Mouse (Mus musculus) yolk sac, embryonic 10.5 days (tissue): Measurements from ENCODE around the gene Atxn2l.

Source experiments
- DNase-seq: peaks from one replicate; pipeline ENCODE4 v3.0.0-alpha.2; 2017; ENCODE audit warnings: low spot score

Gene Atxn2l

GRCm38 (mm10) chr7:126503273-126503878 lies at the start of gene Atxn2l:
TSS of gene Atxn2l (minus strand) at chr7:126503437.
- peak; percentile 99 for DNase-seq

- no peak for DNase-seq
Measured at GRCm38 (mm10) chr7:126545631-126546030, 42.4 kb upstream of the Atxn2l start.

DNA sequence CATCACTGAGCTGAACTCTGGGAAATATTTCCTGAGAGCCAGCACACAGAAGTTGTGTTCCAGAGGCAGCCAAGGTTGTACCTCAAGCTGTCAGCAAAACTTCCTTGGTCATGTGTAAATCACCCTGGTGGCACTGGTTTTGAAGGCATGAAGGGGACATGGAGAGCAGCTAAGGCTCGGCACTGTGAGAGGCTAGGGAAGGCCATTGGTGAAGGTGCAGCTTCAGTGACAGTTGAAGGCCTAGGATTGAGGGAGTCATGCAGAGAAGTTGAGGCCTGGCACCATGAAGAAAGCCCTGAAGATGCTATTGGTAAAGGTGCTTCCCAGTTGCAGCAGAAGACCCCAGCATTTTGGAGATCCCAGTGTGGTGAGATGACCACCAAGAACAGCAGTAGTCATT lies 38.4 kb upstream of the Atxn2l start:
- DNase-seq, result no peak

GRCm38 (mm10) chr7:126537820-126538585 lies 34.8 kb upstream of the Atxn2l start:
- no peak for DNase-seq

GRCm38 (mm10) chr7:126536466-126536865 lies 33.2 kb upstream of the Atxn2l start:
- DNase-seq, result no peak

DNA sequence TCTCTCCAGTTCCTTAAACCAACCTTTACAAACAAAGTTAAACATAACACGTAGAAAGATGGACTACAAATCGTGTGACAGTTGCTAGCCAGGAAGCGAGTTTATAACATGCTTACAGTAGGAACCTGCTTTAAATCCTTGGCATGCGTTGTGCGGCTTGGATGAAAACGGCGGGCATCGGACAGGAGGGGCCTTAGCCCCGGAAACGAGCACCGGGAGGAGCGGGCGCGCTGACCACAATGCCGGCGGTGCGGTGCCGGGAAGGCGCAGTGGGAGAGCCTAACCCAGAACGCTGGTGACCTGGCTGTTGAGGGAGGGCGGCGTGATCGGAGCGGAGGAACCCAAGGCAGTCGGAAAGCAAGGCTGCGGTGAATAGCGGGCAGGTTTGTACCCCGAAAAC lies 32.5 kb upstream of the Atxn2l start:
- DNase-seq, result no peak

GRCm38 (mm10) chr7:126533434-126533833 lies 30.2 kb upstream of the Atxn2l start:
- no peak for DNase-seq

DNA sequence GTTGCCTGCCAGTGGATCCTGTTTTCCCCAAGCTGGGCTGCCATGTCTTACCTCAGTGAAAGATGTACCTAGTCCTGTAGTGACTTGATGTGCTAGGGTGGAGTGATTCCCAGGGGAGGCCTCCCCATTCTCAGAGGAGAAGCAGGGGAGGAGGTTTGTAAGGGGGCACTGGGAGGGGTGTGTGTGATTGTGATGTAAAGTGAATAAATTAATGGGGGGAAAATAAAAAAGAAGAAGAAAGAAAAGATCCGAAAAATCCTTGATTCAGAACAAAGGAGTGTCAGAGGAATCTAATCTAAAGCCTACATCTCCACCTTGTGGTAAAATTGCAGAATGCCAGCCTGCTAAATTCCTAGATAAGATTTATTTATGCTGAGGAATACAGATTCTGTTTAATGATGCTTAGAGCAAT lies 24.9 kb upstream of the Atxn2l start:
- peak; percentile 23 for DNase-seq

- no peak for DNase-seq
Measured at GRCm38 (mm10) chr7:126523316-126523715, 20.1 kb upstream of the Atxn2l start.

GRCm38 (mm10) chr7:126519513-126519912 lies 16.3 kb upstream of the Atxn2l start:
- DNase-seq, result no peak

GRCm38 (mm10) chr7:126518261-126518941 lies 15.2 kb upstream of the Atxn2l start:
- peak; percentile 27 for DNase-seq

DNA sequence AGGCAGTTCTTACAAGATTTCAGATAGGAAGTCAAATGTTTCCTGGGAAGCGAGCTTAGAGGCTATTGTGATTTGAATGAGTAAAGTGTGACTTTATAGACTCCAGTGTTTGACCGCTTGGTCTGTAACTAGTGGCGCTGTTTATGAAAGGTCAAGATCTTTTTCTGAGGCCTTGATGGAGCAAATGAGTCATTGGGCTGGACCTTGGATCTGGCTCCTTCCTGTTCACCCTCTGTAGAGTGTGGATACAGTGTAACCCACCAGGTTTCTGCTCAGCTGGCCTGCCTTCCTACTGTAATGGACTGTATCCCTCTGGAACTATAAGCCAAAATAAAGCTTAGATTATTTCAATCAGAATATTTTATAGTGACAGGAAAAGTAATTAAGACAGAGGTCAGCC lies 8.1 kb upstream of the Atxn2l start:
- no peak for DNase-seq

DNA sequence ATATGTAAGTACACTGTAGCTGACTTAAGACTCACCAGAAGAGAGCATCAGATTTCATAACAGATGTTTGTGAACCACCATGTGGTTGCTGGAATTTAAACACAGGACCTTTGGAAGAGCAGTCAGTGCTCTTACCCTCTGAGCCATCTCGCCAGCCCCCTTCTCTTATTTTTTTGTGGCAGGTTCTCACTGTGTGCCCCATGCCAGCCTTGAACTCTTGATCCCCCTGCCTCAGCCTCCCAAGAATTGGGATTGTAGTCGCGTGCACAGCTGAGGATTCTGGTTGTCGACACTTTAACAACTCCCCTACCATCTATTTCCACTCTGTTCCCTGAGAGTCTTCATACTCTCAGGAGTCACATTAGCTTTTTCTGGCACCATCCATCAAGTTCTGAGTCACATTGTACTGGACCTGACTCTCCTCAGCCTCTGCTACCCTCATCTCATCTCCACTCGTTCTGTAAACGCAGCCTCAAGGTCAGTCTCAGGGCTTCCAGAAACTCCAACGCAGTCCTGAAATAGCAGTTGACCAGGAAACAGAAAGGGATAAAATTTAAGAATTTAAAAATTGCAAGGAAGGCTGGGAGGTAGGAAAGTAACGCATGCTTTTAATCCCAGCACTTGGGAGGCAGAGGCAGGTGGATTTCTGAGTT lies 4.0 kb upstream of the Atxn2l start:
- DNase-seq, result no peak

DNA sequence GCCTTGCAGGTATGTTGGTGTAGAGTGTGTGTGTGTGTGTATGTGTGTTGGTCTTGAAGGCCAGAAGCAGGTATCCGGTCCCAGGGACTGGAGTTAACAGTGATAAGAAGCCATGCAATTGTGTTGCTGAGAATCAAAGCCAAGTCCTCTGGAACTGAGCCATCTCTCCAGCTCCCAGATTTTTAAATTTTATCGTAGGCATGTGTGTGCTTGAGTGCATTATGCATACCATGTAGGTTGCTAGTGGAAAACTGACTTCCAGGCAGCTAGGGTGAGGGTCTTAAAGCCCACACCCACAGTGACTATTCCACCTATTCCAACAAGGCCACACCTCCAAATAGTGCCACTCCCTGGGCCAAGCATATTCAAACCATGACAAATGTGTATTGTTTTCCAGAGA lies 1.7 kb upstream of the Atxn2l start:
- no peak for DNase-seq

GRCm38 (mm10) chr7:126502751-126503150 lies 486 bp downstream of the Atxn2l start:
- DNase-seq, result no peak

DNA sequence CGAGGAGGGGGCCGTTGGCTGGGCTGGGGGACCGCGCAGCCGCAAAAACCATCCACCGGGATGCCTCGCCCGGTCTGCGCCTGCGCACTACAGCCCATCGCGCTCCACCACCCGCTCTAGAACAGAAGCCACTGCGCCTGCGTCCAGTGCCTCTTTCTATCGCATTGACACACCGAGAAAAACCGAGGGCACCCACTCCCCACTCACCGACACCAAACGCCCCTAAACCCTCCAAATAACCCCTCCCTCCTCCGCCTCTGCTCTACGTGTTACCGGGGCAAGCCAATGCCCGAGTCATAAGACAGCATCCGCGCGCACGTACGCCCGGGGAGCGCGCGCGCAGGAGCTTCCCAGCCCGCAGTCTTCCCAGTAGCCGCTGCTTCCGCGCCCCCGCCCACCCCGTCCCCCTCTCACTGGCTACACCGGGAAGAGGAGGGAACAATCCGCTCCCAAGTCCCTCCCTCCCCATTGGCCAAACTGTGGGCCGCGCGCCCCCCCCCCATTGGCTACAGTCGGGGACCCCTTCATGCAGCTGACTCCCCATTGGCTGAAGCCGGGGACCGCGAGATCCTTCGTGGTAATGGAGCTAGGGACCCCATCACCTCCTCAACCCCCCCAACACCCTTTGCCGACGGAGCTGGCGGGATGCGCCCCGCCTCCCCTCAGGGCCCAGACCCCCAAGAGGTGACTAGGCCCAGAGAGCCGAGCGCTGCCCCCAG lies 1.1 kb downstream of the Atxn2l start:
- DNase-seq, result peak; percentile 99

GRCm38 (mm10) chr7:126501684-126502022 lies 1.6 kb downstream of the Atxn2l start:
- no peak for DNase-seq

GRCm38 (mm10) chr7:126499416-126499815 lies 3.8 kb downstream of the Atxn2l start:
- DNase-seq, result no peak

DNA sequence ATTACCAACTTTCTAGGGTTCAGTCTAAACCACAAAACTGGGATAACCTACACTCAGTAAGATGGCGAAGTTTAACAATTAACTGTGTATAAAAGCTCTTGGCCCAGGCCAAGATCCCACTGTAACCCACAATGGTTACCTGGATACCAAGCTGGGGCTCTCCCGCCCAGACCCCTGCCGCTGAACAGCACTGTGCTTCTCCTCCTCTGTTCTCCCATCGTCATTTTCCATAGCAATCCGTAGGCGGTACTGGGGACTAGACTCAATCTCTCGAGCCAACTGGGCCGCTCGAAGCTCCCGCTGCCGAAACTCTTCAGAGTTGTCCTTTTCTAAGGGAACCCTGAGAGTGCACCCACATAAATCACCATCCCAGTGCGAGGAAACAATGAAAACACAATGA lies 5.3 kb downstream of the Atxn2l start:
- DNase-seq, result no peak

DNA sequence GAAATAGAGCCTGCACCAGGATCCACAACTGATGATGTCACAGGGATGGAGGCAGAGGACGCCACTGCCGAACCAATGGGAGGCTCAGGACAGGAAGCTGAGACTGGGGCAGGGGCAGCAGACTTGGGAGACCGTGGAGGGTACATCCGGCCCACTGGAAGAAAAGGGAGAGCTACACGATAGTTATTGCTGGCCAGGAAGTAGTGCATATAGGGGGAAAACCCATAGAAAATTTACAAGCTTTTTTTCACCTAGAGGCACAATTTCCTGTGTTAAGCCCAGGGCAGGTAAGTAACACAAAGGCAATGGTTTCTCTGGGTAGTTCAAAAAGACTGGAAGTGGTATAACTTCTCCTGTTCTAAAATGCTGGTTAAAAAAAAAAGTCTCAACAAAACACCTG lies 6.8 kb downstream of the Atxn2l start:
- no peak for DNase-seq

GRCm38 (mm10) chr7:126494120-126494519 lies 9.1 kb downstream of the Atxn2l start:
- DNase-seq, result peak; percentile 26

- DNase-seq, result no peak
Measured at GRCm38 (mm10) chr7:126491973-126492372, 11.3 kb downstream of the Atxn2l start.
